ENCODE assay signal across 33 mouse cellular contexts in the genomic region with DNA sequence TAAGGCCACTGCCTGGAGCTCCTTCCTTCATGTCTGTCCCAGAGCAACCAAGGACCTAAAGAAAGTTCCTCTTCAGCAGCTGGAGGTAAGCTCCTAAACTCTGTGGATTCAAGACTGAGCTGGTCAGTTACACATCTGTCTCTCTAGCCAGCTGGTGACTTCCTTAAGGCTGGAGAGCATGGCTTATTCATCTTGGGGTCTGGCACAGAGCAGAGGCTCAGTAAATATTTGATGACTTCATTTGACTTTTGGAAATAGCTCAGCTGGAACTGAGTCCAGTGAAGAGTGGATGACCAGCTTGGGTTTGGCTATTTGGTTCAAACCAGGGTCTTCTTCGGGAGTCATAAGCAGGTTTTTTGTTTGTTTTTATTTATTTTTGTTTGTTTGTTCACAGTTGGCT. TPM values are rescaled to one million over a fixed set of nuclear protein-coding genes. Genes with fewer than 3 reads are reported as not detected.
A peak's percentile ranks its signal among the peaks of the same experiment; 100 is the strongest.
DNase-seq lines count a peak whose midpoint lies in the region; ATAC-seq and TF ChIP-seq lines count a peak whose summit lies in the region.
"Had no signal": no experiment of that assay in that cellular context is flagged by ENCODE, and none has a peak within 500 bp of the region (broad histone marks: within the 10 kb centered on the region; RNA-seq: fewer than 3 reads in every experiment).

No protein-coding gene starts in this region.

- peak; percentile 22 for DNase-seq in heart, adult 8-10 months (ENCODE audit: low spot score)
- no peak for DNase-seq in heart, postnatal 4 days
- peak; percentile 38 for DNase-seq in kidney, adult 9 months
- no peak for DNase-seq in kidney, postnatal 14 days
- peak; percentile 26 for DNase-seq in lung, postnatal 0 days (ENCODE audit: low spot score)
- no peak for DNase-seq in lung, adult 2 months
- DNase-seq in lung, postnatal 36 days, result peak; percentile 21
- DNase-seq in thymus, postnatal 14 days, result no peak
- DNase-seq: adrenal gland, adult 2 months; adrenal gland, postnatal 36 days; cerebellum, adult 18-20 months; cerebellum, postnatal 14 days; gastrocnemius, postnatal 10 days; kidney, adult 18-20 months; kidney, postnatal 36 days; liver, postnatal 0 days; right cerebral cortex, postnatal 25 days; thymus, adult 18-20 months; thymus, postnatal 36 days had no signal

- no peaks in the 10 kb centered on the region for H3K27me3 ChIP-seq in lung, postnatal 0 days (replicated peaks; ENCODE audit: insufficient read depth, low read length)
- H3K27me3 ChIP-seq: limb, embryonic 12.5 days; liver, embryonic 12.5 days had no signal

- no peak overlapping the region for H3K4me3 ChIP-seq in lung, postnatal 0 days (ENCODE audit: low read depth, low read length)
- H3K4me3 ChIP-seq in lung, adult 2 months (replicated peaks; ENCODE audit: extremely low read depth, low read depth, low read length), result no peak overlapping the region
- H3K4me3 ChIP-seq: erythroblast, embryonic 14.5 days; hindbrain, embryonic 10.5 days; layer of hippocampus, adult 2 months; left cerebral cortex, adult 2 months; limb, embryonic 12.5 days; liver, embryonic 12.5 days had no signal

- 0 out of 2 replicates have a peak, but pooled peaks have one; percentile 25 for ATAC-seq in lung, postnatal 0 days
- ATAC-seq: activated CD4-positive, CD25-positive, alpha-beta regulatory T cell, adult 4 months; CD4-positive, CD25-positive, alpha-beta regulatory T cell, adult 4 months; forebrain, embryonic 16.5 days; hindbrain, embryonic 16.5 days; liver, embryonic 12.5 days; liver, postnatal 0 days; midbrain, embryonic 16.5 days had no signal

- H3K4me2 ChIP-seq in lung, postnatal 0 days (replicated peaks; ENCODE audit: low read depth, low read length), result no peak overlapping the region
- H3K4me2 ChIP-seq: limb, embryonic 12.5 days; liver, embryonic 12.5 days; midbrain, embryonic 11.5 days had no signal

- TF ChIP-seq EP300 in lung, postnatal 0 days (IDR thresholded peaks at IDR 0.05), result no peak

- TF ChIP-seq CTCF in lung, postnatal 0 days (IDR thresholded peaks at IDR 0.05), result no peak
- TF ChIP-seq CTCF in lung, adult 2 months (IDR thresholded peaks at IDR 0.05; ENCODE audit: insufficient read depth, low read length), result no peak

- TF ChIP-seq POLR2A in lung, adult 2 months (IDR thresholded peaks at IDR 0.05; ENCODE audit: borderline replicate concordance, extremely low read depth, low read depth, low read length), result no peak

- WGBS in lung, postnatal 0 days, result 44% methylated on average over 1 of the region's 1 CpGs
- 49% methylated on average over 1 of the region's 1 CpGs for WGBS in lung, adult 2 months

- no peak overlapping the region for H3K9ac ChIP-seq in lung, postnatal 0 days (replicated peaks; ENCODE audit: low read depth)
- H3K9ac ChIP-seq: limb, embryonic 12.5 days; liver, embryonic 12.5 days; liver, postnatal 0 days had no signal

- no peak overlapping the region for H3K27ac ChIP-seq in lung, postnatal 0 days (ENCODE audit: low read length)
- H3K27ac ChIP-seq: layer of hippocampus, adult 2 months; left cerebral cortex, adult 2 months; limb, embryonic 12.5 days; liver, embryonic 12.5 days; stomach, postnatal 0 days had no signal

- no peaks in the 10 kb centered on the region for H3K36me3 ChIP-seq in lung, postnatal 0 days (ENCODE audit: insufficient read depth, low read length)
- H3K36me3 ChIP-seq: hindbrain, embryonic 10.5 days; limb, embryonic 12.5 days; liver, embryonic 12.5 days had no signal

- peaks cover 8% of the 10 kb centered on the region; the same call in 1 of the 2 replicates for H3K4me1 ChIP-seq in lung, postnatal 0 days (ENCODE audit: insufficient read depth, low read depth, low read length)
- no peaks in the 10 kb centered on the region for H3K4me1 ChIP-seq in lung, adult 2 months (ENCODE audit: control insufficient read depth, insufficient read depth, low read length)

- no peaks in the 10 kb centered on the region for H3K9me3 ChIP-seq in lung, postnatal 0 days (ENCODE audit: low read length)
- H3K9me3 ChIP-seq: limb, embryonic 12.5 days; liver, embryonic 12.5 days had no signal

RNA-seq across cellular contexts. Expression of a gene that starts 6.6 kb away (rescaled TPM):
- under 1 TPM; 0.19 to 0.47 (median 0.24) TPM for total RNA-seq in heart, adult 8-10 months (2022)
- total RNA-seq in heart, postnatal 4 days (2021), result 1 to 10 TPM; 8.0 to 9.3 TPM
- polyA plus RNA-seq in lung, postnatal 0 days (2015; fragmentation: Nextera tagmentation; extraction: Ambion mirVana), result 7.2 and 7.9 TPM in 2 replicates
- polyA plus RNA-seq in lung, adult 2 months (2012; rRNA removed), result 1.5 and 1.6 TPM in 2 replicates
- total RNA-seq: neutrophil, adult 5-6 weeks had no signal
- polyA plus RNA-seq: erythroblast, embryonic 14.5 days had no signal

Comparison
In these comparisons a context has a peak if more than half of its experiments do, and no peak if none do; other contexts are left out.
1. DNase-seq: peak in heart, adult 8-10 months (single experiment), kidney, adult 9 months (single experiment), lung, postnatal 0 days (single experiment) and lung, postnatal 36 days (single experiment); none in heart, postnatal 4 days (single experiment), kidney, postnatal 14 days (single experiment), lung, adult 2 months (single experiment) and thymus, postnatal 14 days (single experiment).
2. RNA of a gene that starts 6.6 kb away (total RNA-seq): 8.0 to 9.3 TPM in heart, postnatal 4 days; 0.19 to 0.47 TPM in heart, adult 8-10 months; every median in the first group is over 4 times any median in the second.